Mouse (Mus musculus): ENCODE data around the gene Igtp. TPM values are rescaled to one million over a fixed set of nuclear protein-coding genes. Genes with fewer than 3 reads are reported as not detected.
A peak's percentile ranks its signal among the peaks of the same experiment; 100 is the strongest.
"Not testable (repeated sequence)": the region's sequence is repeated elsewhere in the genome, so short reads cannot be mapped to it uniquely, and the experiment has no call there.

Gene Igtp
- polyA plus RNA-seq, 1 experiment from 2014 or later, result 2.2 TPM

DNA sequence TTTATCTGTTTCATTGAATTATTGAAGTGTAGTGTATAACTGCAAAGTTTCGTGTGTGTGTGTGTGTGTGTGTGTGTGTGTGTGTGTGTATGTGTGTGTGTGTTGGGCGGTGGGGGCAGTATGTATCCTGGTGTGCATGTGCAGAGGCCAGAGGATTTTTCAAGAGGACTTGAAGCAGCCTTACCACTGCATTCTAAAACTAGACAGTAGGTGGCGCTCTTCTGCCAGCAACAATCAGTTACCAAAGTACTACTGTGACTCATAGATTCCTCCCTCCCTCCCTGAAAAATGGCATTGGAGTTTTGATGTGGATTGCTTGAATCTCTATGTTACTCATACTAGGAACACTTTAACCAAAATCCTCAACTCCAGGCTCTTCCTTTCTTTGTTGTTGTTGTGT is 19.8 kb upstream of the Igtp start:
- 24% methylated on average over 3 of the region's 3 CpGs for WGBS
- Histone ChIP-seq H3K4me3 (ENCODE audit: low read depth, low read length) (no peak overlapping the region), H3K4me1 (ENCODE audit: control insufficient read depth, insufficient read depth, low read length) (no peaks in the 10 kb centered on the region), H3K9me3 (ENCODE audit: control insufficient read depth, low read length) (no peaks in the 10 kb centered on the region), H3K36me3 (ENCODE audit: control insufficient read depth, insufficient read depth, low read length) (peaks cover 8% of the 10 kb centered on the region), H3K27ac (ENCODE audit: low read depth, low read length) (no peak overlapping the region), H3K4me2 (no peak overlapping the region), H3K27me3 (ENCODE audit: control insufficient read depth, insufficient read depth, low read length) (no peaks in the 10 kb centered on the region), H3K9ac (ENCODE audit: low read length) (no peak overlapping the region)
- DNase-seq (ENCODE audit: low spot score, missing footprints) (peak; percentile 98), ATAC-seq (ENCODE audit: low FRiP score) (no peak)

DNA sequence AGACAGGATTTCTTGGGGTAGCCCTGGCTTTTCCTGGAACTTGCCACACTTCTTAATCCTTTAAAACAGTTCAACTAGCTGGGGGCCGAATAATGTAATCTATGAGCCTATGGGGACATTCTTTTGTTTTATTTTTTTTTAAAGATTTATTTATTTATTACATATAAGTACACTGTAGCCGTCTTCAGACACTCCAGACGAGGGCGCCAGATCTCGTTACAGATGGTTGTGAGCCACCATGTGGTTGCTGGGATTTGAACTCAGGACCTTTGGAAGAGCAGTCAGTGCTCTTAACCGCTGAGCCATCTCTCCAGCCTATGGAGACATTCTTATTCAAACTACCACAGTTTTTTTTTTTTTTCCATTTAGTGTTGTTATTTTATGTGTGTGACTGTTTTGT is 19.4 kb upstream of the Igtp start:
- not testable (repeated sequence) for H3K27ac ChIP-seq (ENCODE audit: low read depth, low read length); H3K9me3 ChIP-seq (ENCODE audit: control insufficient read depth, low read length); H3K4me1 ChIP-seq (ENCODE audit: control insufficient read depth, insufficient read depth, low read length); H3K27me3 ChIP-seq (ENCODE audit: control insufficient read depth, insufficient read depth, low read length); H3K4me2 ChIP-seq; DNase-seq (ENCODE audit: low spot score, missing footprints); H3K4me3 ChIP-seq (ENCODE audit: low read depth, low read length); H3K36me3 ChIP-seq (ENCODE audit: control insufficient read depth, insufficient read depth, low read length); H3K9ac ChIP-seq (ENCODE audit: low read length); ATAC-seq (ENCODE audit: low FRiP score)
- 90% methylated on average over 6 of the region's 6 CpGs for WGBS

DNA sequence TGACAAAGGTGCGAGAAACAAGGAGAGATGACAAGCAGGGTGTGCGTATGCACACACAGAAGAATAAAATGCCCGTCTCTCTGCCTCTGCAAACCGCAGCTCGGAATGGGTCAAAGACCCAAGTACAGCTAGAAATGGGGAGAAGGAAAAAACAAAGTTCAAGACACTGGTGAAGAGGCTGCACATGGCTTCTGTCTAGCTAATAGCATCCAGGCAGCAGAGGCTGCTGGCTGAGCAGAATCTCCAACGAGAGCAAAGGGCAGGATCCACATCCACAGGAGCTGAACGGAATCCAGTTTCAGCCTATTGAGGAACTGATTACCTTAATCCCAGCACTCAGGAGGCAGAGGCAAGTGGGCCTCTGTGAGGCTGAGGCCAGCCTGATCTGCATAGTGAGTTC is 18.6 kb upstream of the Igtp start:
- Histone ChIP-seq H3K27me3 (ENCODE audit: control insufficient read depth, insufficient read depth, low read length) (no peaks in the 10 kb centered on the region), H3K4me3 (ENCODE audit: low read depth, low read length) (no peak overlapping the region), H3K27ac (ENCODE audit: low read depth, low read length) (no peak overlapping the region), H3K4me1 (ENCODE audit: control insufficient read depth, insufficient read depth, low read length) (no peaks in the 10 kb centered on the region), H3K36me3 (ENCODE audit: control insufficient read depth, insufficient read depth, low read length) (peaks cover 5% of the 10 kb centered on the region), H3K4me2 (no peak overlapping the region), H3K9ac (ENCODE audit: low read length) (no peak overlapping the region), H3K9me3 (ENCODE audit: control insufficient read depth, low read length) (no peaks in the 10 kb centered on the region)
- ATAC-seq (ENCODE audit: low FRiP score) (no peak), DNase-seq (ENCODE audit: low spot score, missing footprints) (no peak)
- WGBS, result 92% methylated on average over 7 of the region's 7 CpGs

DNA sequence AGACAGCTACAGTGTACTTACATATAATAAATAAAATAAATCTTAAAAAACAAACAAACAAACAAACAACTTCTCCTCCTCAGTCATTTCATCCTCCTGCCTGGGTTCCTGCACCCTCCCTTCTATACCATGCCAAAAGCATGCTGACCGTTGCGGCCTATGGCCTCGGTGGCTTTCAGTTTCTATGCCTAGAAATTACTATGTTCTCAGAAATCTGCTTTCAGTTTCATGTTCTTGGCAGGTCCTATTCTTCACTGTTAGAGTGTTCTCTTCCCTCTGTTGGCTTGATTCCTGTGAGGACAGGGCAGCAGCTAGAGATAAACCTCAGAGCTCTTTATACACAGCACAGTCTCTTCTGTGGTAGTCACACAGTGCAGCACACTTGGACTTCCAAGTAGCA is 15.8 kb upstream of the Igtp start:
- H3K9me3 ChIP-seq (ENCODE audit: control insufficient read depth, low read length), result no peaks in the 10 kb centered on the region
- H3K27ac ChIP-seq (ENCODE audit: low read depth, low read length), result no peak overlapping the region
- no peak overlapping the region for H3K9ac ChIP-seq (ENCODE audit: low read length)
- H3K4me3 ChIP-seq (ENCODE audit: low read depth, low read length), result no peak overlapping the region
- no peaks in the 10 kb centered on the region for H3K27me3 ChIP-seq (ENCODE audit: control insufficient read depth, insufficient read depth, low read length)
- no peak for ATAC-seq (ENCODE audit: low FRiP score)
- WGBS, result 83% methylated on average over 3 of the region's 3 CpGs
- no peaks in the 10 kb centered on the region for H3K4me1 ChIP-seq (ENCODE audit: control insufficient read depth, insufficient read depth, low read length)
- DNase-seq (ENCODE audit: low spot score, missing footprints), result no peak
- H3K36me3 ChIP-seq (ENCODE audit: control insufficient read depth, insufficient read depth, low read length), result no peaks in the 10 kb centered on the region
- H3K4me2 ChIP-seq, result no peak overlapping the region

DNA sequence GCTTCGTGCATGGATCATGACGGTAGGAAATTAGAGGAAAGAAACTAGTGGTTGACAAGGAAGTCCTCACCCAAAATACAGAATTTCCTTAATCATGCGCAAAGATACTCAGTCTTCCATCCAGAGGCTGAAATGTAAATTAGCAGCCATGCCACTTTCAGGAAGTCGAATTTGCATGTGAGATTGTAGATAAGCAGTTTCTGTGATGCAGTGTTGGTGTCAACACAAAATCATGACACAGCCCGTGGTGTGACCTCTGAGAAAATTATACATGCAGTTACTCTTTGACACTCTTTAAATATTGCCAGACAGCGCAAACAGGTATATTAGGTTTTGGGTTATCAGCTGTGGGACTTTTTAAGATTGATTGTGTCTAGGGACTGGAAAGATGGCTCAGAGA is 9.7 kb upstream of the Igtp start:
- H3K9ac ChIP-seq (ENCODE audit: low read length), result no peak overlapping the region
- H3K4me1 ChIP-seq (ENCODE audit: control insufficient read depth, insufficient read depth, low read length), result no peaks in the 10 kb centered on the region
- no peak overlapping the region for H3K4me2 ChIP-seq
- no peak overlapping the region for H3K27ac ChIP-seq (ENCODE audit: low read depth, low read length)
- ATAC-seq (ENCODE audit: low FRiP score) (no peak), DNase-seq (ENCODE audit: low spot score, missing footprints) (no peak)
- no peak overlapping the region for H3K4me3 ChIP-seq (ENCODE audit: low read depth, low read length)
- H3K27me3 ChIP-seq (ENCODE audit: control insufficient read depth, insufficient read depth, low read length), result no peaks in the 10 kb centered on the region
- 94% methylated on average over 6 of the region's 6 CpGs for WGBS
- no peaks in the 10 kb centered on the region for H3K36me3 ChIP-seq (ENCODE audit: control insufficient read depth, insufficient read depth, low read length)
- H3K9me3 ChIP-seq (ENCODE audit: control insufficient read depth, low read length), result no peaks in the 10 kb centered on the region

DNA sequence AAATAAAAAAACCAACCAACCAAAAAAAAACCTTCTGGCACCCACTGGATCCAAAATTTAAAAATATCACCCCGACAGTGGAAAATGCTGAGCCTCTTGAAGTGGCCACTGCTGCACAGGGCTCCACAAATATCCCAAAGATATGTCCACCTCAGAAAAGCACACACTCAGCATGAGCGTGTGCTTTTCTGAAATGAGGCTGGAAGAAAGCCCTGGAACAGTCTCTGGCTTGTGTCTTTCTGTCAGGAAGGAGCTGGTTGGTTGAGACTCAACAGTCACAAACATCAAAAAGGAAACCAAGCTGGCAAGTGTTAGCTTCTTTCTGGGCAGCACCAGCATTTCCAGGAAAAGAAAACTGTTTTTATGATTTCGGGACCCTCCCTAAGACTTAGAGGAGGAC is 6.0 kb upstream of the Igtp start:
- Histone ChIP-seq H3K9me3 (ENCODE audit: control insufficient read depth, low read length) (no peaks in the 10 kb centered on the region), H3K9ac (ENCODE audit: low read length) (no peak overlapping the region), H3K27ac (ENCODE audit: low read depth, low read length) (no peak overlapping the region), H3K4me3 (ENCODE audit: low read depth, low read length) (no peak overlapping the region), H3K4me2 (no peak overlapping the region), H3K27me3 (ENCODE audit: control insufficient read depth, insufficient read depth, low read length) (no peaks in the 10 kb centered on the region), H3K4me1 (ENCODE audit: control insufficient read depth, insufficient read depth, low read length) (no peaks in the 10 kb centered on the region), H3K36me3 (ENCODE audit: control insufficient read depth, insufficient read depth, low read length) (no peaks in the 10 kb centered on the region)
- DNase-seq (ENCODE audit: low spot score, missing footprints) (no peak), ATAC-seq (ENCODE audit: low FRiP score) (no peak)
- 87% methylated on average over 3 of the region's 3 CpGs for WGBS

DNA sequence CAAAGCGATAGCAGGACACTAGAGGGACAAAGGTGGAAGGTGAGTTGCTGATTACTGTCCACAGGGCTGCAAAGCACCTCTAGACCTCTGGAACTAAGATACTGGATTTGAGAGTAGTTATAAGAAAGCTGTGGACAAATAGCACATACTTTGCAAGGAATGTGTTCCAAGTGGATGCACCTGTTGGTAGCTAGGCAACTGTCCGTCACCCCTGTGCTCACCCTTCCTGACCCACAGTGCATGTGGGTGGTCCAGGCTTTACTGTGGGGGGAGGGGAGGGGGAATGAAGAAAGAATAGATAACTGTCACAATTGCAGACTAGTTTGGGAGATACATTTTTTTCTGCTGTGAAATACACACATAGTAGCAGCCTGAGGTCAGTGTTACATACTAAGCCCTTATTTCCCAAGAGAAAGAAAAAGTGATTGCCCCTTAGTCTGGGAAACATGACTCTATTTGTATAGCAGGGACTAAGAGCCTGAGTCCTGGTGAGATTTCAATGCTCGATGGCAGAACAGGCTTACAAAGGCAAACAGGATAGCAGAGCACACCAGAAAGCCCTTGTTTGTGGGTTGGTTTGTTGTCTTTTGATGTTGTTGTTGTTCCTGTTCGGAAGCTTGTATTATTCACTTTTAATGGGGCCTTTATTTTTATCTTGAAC is 5.4 kb upstream of the Igtp start:
- 37% methylated on average over 4 of the region's 4 CpGs for WGBS
- ATAC-seq (ENCODE audit: low FRiP score) (no peak), DNase-seq (ENCODE audit: low spot score, missing footprints) (no peak)
- H3K4me3 ChIP-seq (ENCODE audit: low read depth, low read length), result no peak overlapping the region
- no peak overlapping the region for H3K4me2 ChIP-seq
- H3K9me3 ChIP-seq (ENCODE audit: control insufficient read depth, low read length), result no peaks in the 10 kb centered on the region
- H3K27me3 ChIP-seq (ENCODE audit: control insufficient read depth, insufficient read depth, low read length), result no peaks in the 10 kb centered on the region
- no peak overlapping the region for H3K27ac ChIP-seq (ENCODE audit: low read depth, low read length)
- H3K36me3 ChIP-seq (ENCODE audit: control insufficient read depth, insufficient read depth, low read length), result no peaks in the 10 kb centered on the region
- H3K4me1 ChIP-seq (ENCODE audit: control insufficient read depth, insufficient read depth, low read length), result no peaks in the 10 kb centered on the region
- H3K9ac ChIP-seq (ENCODE audit: low read length), result no peak overlapping the region

DNA sequence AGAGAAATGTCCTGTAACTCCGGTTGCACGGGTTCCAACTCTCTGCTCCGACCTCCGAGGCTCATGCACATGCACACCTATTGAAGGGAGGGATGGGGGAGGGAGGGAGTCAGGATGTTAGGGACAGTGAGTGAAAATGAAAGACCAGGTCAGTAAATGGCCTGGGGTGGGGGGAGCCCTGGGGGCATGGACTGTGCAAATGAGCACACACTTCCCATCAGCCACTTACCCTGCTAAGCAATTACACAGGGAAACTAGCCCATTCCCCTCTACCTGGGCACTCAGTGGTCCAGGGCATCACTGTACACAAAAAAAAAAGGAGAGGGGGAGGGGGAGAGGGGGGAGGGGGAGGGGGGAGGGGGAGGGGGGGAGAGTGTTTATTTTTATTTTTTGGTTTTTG is 693 bp upstream of the Igtp start:
- H3K4me1 ChIP-seq (ENCODE audit: control insufficient read depth, insufficient read depth, low read length), result no peaks in the 10 kb centered on the region
- no peak overlapping the region for H3K4me3 ChIP-seq (ENCODE audit: low read depth, low read length)
- WGBS, result 88% methylated on average over 4 of the region's 4 CpGs

DNA sequence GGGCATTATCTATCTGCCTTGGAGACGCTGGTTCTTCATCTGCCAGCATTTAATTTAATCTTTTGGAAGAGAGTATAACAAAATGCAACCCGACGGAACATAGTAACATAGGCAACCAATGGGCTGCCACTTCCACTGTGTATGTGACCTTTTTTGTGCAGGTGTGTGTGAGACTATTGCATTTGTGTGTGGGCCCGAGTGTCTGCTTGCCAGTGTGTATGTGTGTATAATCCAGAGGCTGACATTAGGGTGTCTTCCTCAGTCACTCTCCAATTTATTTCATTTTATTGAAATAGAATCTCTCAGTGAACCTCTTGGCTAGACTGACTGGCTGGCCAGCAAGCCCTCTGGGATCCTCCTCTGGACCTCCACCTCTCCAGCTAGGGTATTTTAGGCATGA is 870 bp downstream of the Igtp start:
- Histone ChIP-seq H3K9ac (ENCODE audit: low read length) (no peak overlapping the region), H3K4me2 (no peak overlapping the region), H3K4me1 (ENCODE audit: control insufficient read depth, insufficient read depth, low read length) (no peaks in the 10 kb centered on the region), H3K4me3 (ENCODE audit: low read depth, low read length) (no peak overlapping the region), H3K36me3 (ENCODE audit: control insufficient read depth, insufficient read depth, low read length) (no peaks in the 10 kb centered on the region), H3K27ac (ENCODE audit: low read depth, low read length) (no peak overlapping the region), H3K27me3 (ENCODE audit: control insufficient read depth, insufficient read depth, low read length) (no peaks in the 10 kb centered on the region), H3K9me3 (ENCODE audit: control insufficient read depth, low read length) (no peaks in the 10 kb centered on the region)
- 93% methylated on average over 4 of the region's 4 CpGs for WGBS
- ATAC-seq (ENCODE audit: low FRiP score), result no peak
- no peak for DNase-seq (ENCODE audit: low spot score, missing footprints)

More for the DNA sequence above, 693 bp upstream of the Igtp start:
- no peak overlapping the region for H3K27ac ChIP-seq (ENCODE audit: low read depth, low read length)
- H3K4me2 ChIP-seq, result no peak overlapping the region
- no peaks in the 10 kb centered on the region for H3K36me3 ChIP-seq (ENCODE audit: control insufficient read depth, insufficient read depth, low read length)
- no peak overlapping the region for H3K9ac ChIP-seq (ENCODE audit: low read length)
- H3K9me3 ChIP-seq (ENCODE audit: control insufficient read depth, low read length), result no peaks in the 10 kb centered on the region
- no peaks in the 10 kb centered on the region for H3K27me3 ChIP-seq (ENCODE audit: control insufficient read depth, insufficient read depth, low read length)
- ATAC-seq (ENCODE audit: low FRiP score), result no peak
- no peak for DNase-seq (ENCODE audit: low spot score, missing footprints)
